Mouse (Mus musculus) layer of hippocampus, postnatal 36 days (tissue): Measurements from ENCODE around the gene Rab8a. TPM values are rescaled to one million over a fixed set of nuclear protein-coding genes. Genes with fewer than 3 reads are reported as not detected.
A peak's percentile ranks its signal among the peaks of the same experiment; 100 is the strongest.

Source experiments
- DNase-seq, 2 experiments: peaks; one replicate each; pipeline ENCODE4 v3.0.0; 2022
- total RNA-seq, 2 experiments: library from RNA; stranded (reverse); gene quantifications; 2 replicates each; pipeline ENCODE4 v1.2.3; 2021

Rab8a gene
- total RNA-seq, 2 experiments from 2014 or later: 39.2 to 41.7 TPM

DNA sequence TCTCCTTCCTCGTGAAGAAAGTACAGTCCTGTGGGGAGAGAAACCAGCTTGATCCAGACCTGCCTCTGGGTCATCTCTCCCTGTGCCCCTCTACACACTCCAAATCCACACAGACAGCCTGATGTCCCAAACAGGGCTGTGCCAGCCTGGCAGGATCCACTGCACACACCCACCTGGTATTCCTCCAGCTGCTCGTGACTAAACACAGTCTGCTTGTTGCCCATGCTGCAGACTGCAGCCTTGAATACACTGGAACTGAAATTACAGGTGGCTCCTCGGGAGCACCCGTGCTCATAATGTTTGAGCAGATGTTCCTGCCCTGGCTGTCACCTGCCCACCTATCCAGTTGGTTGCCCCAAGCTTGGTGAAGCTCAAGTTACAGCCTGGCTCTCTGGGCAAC is 51.8 kb downstream of the Rab8a start, which contains the start of gene Cib3:
Gene Cib3 (minus strand): TSS at position 87 of the 400 bp plus-strand sequence.
- no peak for DNase-seq

DNA sequence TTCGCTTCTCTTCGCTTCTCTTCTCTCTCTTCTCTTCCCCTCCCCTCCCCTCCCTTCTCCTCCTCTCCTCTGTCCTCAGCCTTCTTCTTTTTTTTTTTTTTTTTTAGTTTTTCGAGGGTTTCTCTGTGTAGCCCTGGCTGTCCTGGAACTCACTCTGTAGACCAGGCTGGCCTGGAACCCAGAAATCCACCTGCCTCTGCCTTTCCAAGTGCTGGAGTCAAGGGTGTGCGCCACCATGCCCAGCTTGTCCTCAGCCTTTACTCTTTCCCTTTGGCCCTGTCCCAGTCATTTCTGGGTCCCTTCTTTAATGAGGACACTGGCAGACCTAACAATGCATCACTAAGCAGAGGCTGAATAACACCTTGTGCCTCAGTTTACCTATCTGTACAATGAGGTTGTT is 52.5 kb downstream of the Rab8a start, which contains the start of gene Gm11034:
Gene Gm11034 (minus strand): TSS at position 101 of the 400 bp plus-strand sequence.
- DNase-seq: no peak

GRCm38 (mm10) chr8:72215060-72215459 is 54.1 kb downstream of the Rab8a start:
- no peak for DNase-seq

- DNase-seq: no peak
Measured at GRCm38 (mm10) chr8:72215871-72216270, 54.9 kb downstream of the Rab8a start.

DNA sequence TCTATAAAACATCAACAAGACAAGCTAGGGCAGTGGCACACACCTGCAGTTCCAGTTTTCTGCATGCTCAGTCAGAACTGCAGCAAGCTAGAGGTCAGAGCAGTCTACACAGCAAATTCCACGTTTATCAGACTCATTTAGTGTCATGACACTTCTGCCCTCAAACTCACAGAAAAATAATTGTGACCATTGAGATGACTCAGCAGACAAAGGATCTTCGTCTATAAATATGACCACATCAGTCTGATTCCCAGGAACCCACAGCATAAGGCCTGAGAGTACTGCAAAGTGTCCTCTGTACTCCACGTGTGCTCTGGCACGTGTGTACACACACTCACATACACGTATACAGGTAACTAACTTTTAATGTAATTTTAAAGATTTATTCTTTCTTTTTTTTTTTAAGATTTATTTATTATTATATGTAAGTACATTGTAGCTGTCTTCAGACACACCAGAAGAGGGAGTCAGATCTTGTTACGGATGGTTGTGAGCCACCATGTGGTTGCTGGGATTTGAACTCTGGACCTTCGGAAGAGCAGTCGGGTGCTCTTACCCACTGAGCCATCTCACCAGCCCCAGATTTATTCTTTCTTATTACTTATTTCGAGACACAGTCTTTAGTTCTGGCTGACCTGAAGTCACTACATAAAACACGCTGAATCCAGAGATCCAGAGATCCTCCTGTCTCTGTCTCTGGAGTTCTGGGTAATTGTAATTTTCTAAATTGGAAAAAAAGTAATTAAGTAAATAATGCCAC is 58.0 kb downstream of the Rab8a start:
- DNase-seq: no peak

- DNase-seq: peak; percentile 76 to 82
Measured at GRCm38 (mm10) chr8:72219541-72220363, 58.8 kb downstream of the Rab8a start, which contains the start of gene Fam32a. TSS of gene Fam32a (plus strand) at chr8:72219730.

GRCm38 (mm10) chr8:72220758-72221157 is 59.8 kb downstream of the Rab8a start:
- no peak for DNase-seq

DNA sequence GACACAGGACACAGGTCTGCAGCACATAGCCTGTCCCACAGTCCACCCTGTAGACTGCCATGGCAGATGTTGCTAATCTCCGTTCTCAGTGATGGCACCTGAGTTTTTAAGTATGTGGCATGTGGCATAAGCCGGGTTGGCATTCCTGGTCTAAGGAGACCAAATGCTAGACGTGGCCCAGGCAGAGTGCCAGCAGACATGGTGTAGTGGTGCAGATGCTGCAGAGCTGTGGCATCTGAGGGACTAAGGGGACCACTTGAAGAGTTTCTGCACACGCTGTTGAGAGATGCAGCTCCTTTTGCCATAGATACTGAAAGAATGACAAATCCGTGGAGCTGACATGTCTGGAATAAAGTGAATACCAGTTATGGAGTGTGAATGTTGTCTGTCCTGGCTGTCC is 61.7 kb downstream of the Rab8a start:
- no peak for DNase-seq

Other genes with a start within 250 kb of the Rab8a start
- gene Zfp961, start 210.2 kb upstream of the Rab8a start, total RNA-seq: 10 to 100 TPM; 18.3 to 21.7 TPM
- not detected for gene Cyp4f18, start 151.6 kb upstream of the Rab8a start, total RNA-seq
- gene Olfr372, start 120.0 kb upstream of the Rab8a start, total RNA-seq: not detected
- gene Olfr373, start 78.0 kb upstream of the Rab8a start, total RNA-seq: not detected
- not detected for gene Olfr374, start 54.2 kb upstream of the Rab8a start, total RNA-seq
- 10 to 100 TPM; 22.3 to 27.6 TPM for gene Tpm4, start 26.2 kb upstream of the Rab8a start, total RNA-seq
- gene Hsh2d, start 28.4 kb downstream of the Rab8a start, total RNA-seq: not detected
- under 1 TPM in 1 of 2 experiments, not detected in 1; 0.48 TPM for gene Cib3, start 51.6 kb downstream of the Rab8a start, total RNA-seq
- not detected for gene Gm11034, start 52.4 kb downstream of the Rab8a start, total RNA-seq
- gene Fam32a, start 58.5 kb downstream of the Rab8a start, total RNA-seq: 10 to 100 TPM; 59.4 to 64.2 TPM
- gene Ap1m1, start 78.8 kb downstream of the Rab8a start, total RNA-seq: 10 to 100 TPM; 74.5 to 94.0 TPM
- gene Gm10282, start 144.1 kb downstream of the Rab8a start, total RNA-seq: 1 to 10 TPM; 7.7 to 9.7 TPM
- gene Klf2, start 157.8 kb downstream of the Rab8a start, total RNA-seq: 10 to 100 TPM; 16.4 to 18.5 TPM